Mouse (Mus musculus): ENCODE results near the gene Cyp2f2. TPM values are rescaled to one million over a fixed set of nuclear protein-coding genes. Genes with fewer than 3 reads are reported as not detected.

The Cyp2f2 gene
- polyA plus RNA-seq, 2 experiments, result 0.11 TPM; not detected in 1

- WGBS, result 96% methylated on average over 6 of the region's 6 CpGs
- ATAC-seq (ENCODE audit: low FRiP score, low read depth) (no peak), DNase-seq (ENCODE audit: low spot score) (no peak)
- no peaks in the 10 kb centered on the region for H3K9me3 ChIP-seq (ENCODE audit: control insufficient read depth, low read length)
- H3K27me3 ChIP-seq (ENCODE audit: control insufficient read depth, insufficient read depth, low read length), result no peaks in the 10 kb centered on the region
- TF ChIP-seq POLR2A (IDR thresholded peaks at IDR 0.05; ENCODE audit: borderline replicate concordance, extremely low read depth, insufficient read depth, insufficient read length), result no peak
- no peak overlapping the region for H3K4me2 ChIP-seq (replicated peaks; ENCODE audit: low read depth, low read length, severe bottlenecking)
- peaks cover 64% of the 10 kb centered on the region for H3K36me3 ChIP-seq (ENCODE audit: control insufficient read depth, insufficient read depth, low read length)
- no peak overlapping the region for H3K9ac ChIP-seq (ENCODE audit: low read depth, low read length, severe bottlenecking)
- peaks cover 15% of the 10 kb centered on the region for H3K4me1 ChIP-seq (ENCODE audit: control insufficient read depth, insufficient read depth, low read length)
- H3K27ac ChIP-seq (replicated peaks; ENCODE audit: low read depth, low read length), result no peak overlapping the region
- no peak overlapping the region for H3K4me3 ChIP-seq (replicated peaks; ENCODE audit: low read length)
Measured at GRCm38 (mm10) chr7:27159256-27159655, 39.5 kb downstream of the Cyp2f2 start.

GRCm38 (mm10) chr7:27159882-27160281, 40.2 kb downstream of the Cyp2f2 start:
- no peaks in the 10 kb centered on the region for H3K9me3 ChIP-seq (ENCODE audit: control insufficient read depth, low read length)
- H3K27me3 ChIP-seq (ENCODE audit: control insufficient read depth, insufficient read depth, low read length), result no peaks in the 10 kb centered on the region
- H3K4me1 ChIP-seq (ENCODE audit: control insufficient read depth, insufficient read depth, low read length), result peaks cover 21% of the 10 kb centered on the region
- no peak overlapping the region for H3K4me3 ChIP-seq (replicated peaks; ENCODE audit: low read length)
- H3K9ac ChIP-seq (ENCODE audit: low read depth, low read length, severe bottlenecking), result no peak overlapping the region
- peaks cover 70% of the 10 kb centered on the region for H3K36me3 ChIP-seq (ENCODE audit: control insufficient read depth, insufficient read depth, low read length)
- peak; percentile 77 for DNase-seq (ENCODE audit: low spot score)
- H3K4me2 ChIP-seq (replicated peaks; ENCODE audit: low read depth, low read length, severe bottlenecking), result no peak overlapping the region
- no peak overlapping the region for H3K27ac ChIP-seq (replicated peaks; ENCODE audit: low read depth, low read length)
- no peak for TF ChIP-seq POLR2A (IDR thresholded peaks at IDR 0.05; ENCODE audit: borderline replicate concordance, extremely low read depth, insufficient read depth, insufficient read length)
- ATAC-seq (ENCODE audit: low FRiP score, low read depth), result peak; percentile 87
- 12% methylated on average over 8 of the region's 8 CpGs for WGBS

- 82% methylated on average over 3 of the region's 3 CpGs for WGBS
- peaks cover 29% of the 10 kb centered on the region for H3K4me1 ChIP-seq (ENCODE audit: control insufficient read depth, insufficient read depth, low read length)
- DNase-seq (ENCODE audit: low spot score) (no peak), ATAC-seq (ENCODE audit: low FRiP score, low read depth) (no peak)
- no peaks in the 10 kb centered on the region for H3K9me3 ChIP-seq (ENCODE audit: control insufficient read depth, low read length)
- H3K4me2 ChIP-seq (replicated peaks; ENCODE audit: low read depth, low read length, severe bottlenecking), result no peak overlapping the region
- no peak overlapping the region for H3K9ac ChIP-seq (ENCODE audit: low read depth, low read length, severe bottlenecking)
- peaks cover 73% of the 10 kb centered on the region for H3K36me3 ChIP-seq (ENCODE audit: control insufficient read depth, insufficient read depth, low read length)
- H3K27me3 ChIP-seq (ENCODE audit: control insufficient read depth, insufficient read depth, low read length), result no peaks in the 10 kb centered on the region
- H3K27ac ChIP-seq (replicated peaks; ENCODE audit: low read depth, low read length), result no peak overlapping the region
- no peak overlapping the region for H3K4me3 ChIP-seq (replicated peaks; ENCODE audit: low read length)
- no peak for TF ChIP-seq POLR2A (IDR thresholded peaks at IDR 0.05; ENCODE audit: borderline replicate concordance, extremely low read depth, insufficient read depth, insufficient read length)
Measured at GRCm38 (mm10) chr7:27160921-27161320, 41.2 kb downstream of the Cyp2f2 start.

GRCm38 (mm10) chr7:27161744-27162143, 42.0 kb downstream of the Cyp2f2 start:
- 79% methylated on average over 4 of the region's 4 CpGs for WGBS
- ATAC-seq (ENCODE audit: low FRiP score, low read depth), result no peak
- Histone ChIP-seq H3K9ac (ENCODE audit: low read depth, low read length, severe bottlenecking) (no peak overlapping the region), H3K9me3 (ENCODE audit: control insufficient read depth, low read length) (no peaks in the 10 kb centered on the region), H3K27me3 (ENCODE audit: control insufficient read depth, insufficient read depth, low read length) (no peaks in the 10 kb centered on the region), H3K4me2 (replicated peaks; ENCODE audit: low read depth, low read length, severe bottlenecking) (no peak overlapping the region), H3K27ac (replicated peaks; ENCODE audit: low read depth, low read length) (no peak overlapping the region), H3K4me1 (ENCODE audit: control insufficient read depth, insufficient read depth, low read length) (peaks cover 29% of the 10 kb centered on the region), H3K4me3 (replicated peaks; ENCODE audit: low read length) (no peak overlapping the region), H3K36me3 (ENCODE audit: control insufficient read depth, insufficient read depth, low read length) (peaks cover 68% of the 10 kb centered on the region)
- TF ChIP-seq POLR2A (IDR thresholded peaks at IDR 0.05; ENCODE audit: borderline replicate concordance, extremely low read depth, insufficient read depth, insufficient read length), result no peak
- no peak for DNase-seq (ENCODE audit: low spot score)

- Histone ChIP-seq H3K27ac (replicated peaks; ENCODE audit: low read depth, low read length) (no peak overlapping the region), H3K4me3 (replicated peaks; ENCODE audit: low read length) (no peak overlapping the region), H3K27me3 (ENCODE audit: control insufficient read depth, insufficient read depth, low read length) (no peaks in the 10 kb centered on the region), H3K9ac (ENCODE audit: low read depth, low read length, severe bottlenecking) (0 out of 2 replicates have a peak overlapping the region, but pooled peaks have one; percentile 2), H3K4me1 (ENCODE audit: control insufficient read depth, insufficient read depth, low read length) (peaks cover 29% of the 10 kb centered on the region), H3K4me2 (replicated peaks; ENCODE audit: low read depth, low read length, severe bottlenecking) (no peak overlapping the region), H3K9me3 (ENCODE audit: control insufficient read depth, low read length) (no peaks in the 10 kb centered on the region), H3K36me3 (ENCODE audit: control insufficient read depth, insufficient read depth, low read length) (peaks cover 60% of the 10 kb centered on the region)
- DNase-seq (ENCODE audit: low spot score), result no peak
- no peak for TF ChIP-seq POLR2A (IDR thresholded peaks at IDR 0.05; ENCODE audit: borderline replicate concordance, extremely low read depth, insufficient read depth, insufficient read length)
- 81% methylated on average over 5 of the region's 5 CpGs for WGBS
- no peak for ATAC-seq (ENCODE audit: low FRiP score, low read depth)
Measured at GRCm38 (mm10) chr7:27162780-27163449, 43.2 kb downstream of the Cyp2f2 start.
